Comparison of ENCODE assay signal across 10 mouse cellular contexts in genomic region chr1:92849938-92850574, GRCm38 (mm10). TPM values are rescaled to one million over a fixed set of nuclear protein-coding genes. Genes with fewer than 3 reads are reported as not detected.
DNase-seq lines count a peak whose midpoint lies in the region; ATAC-seq and TF ChIP-seq lines count a peak whose summit lies in the region.
"Had no signal": no experiment of that assay in that cellular context is flagged by ENCODE, and none has a peak within 500 bp of the region (broad histone marks: within the 10 kb centered on the region; RNA-seq: fewer than 3 reads in every experiment).

No protein-coding gene starts in this region.

- peaks cover 5% of the 10 kb centered on the region; the same call in 1 of the 2 replicates for H3K27me3 ChIP-seq in thymus, adult 2 months (ENCODE audit: control insufficient read depth, insufficient read depth, low read length)
- H3K27me3 ChIP-seq in hindbrain, embryonic 11.5 days (ENCODE audit: control insufficient read depth, insufficient read depth, low read length), result no peaks in the 10 kb centered on the region
- no peaks in the 10 kb centered on the region for H3K27me3 ChIP-seq in midbrain, embryonic 11.5 days (ENCODE audit: control insufficient read depth, insufficient read depth, low read length)

- H3K4me3 ChIP-seq in thymus, adult 2 months (ENCODE audit: control insufficient read depth, insufficient read depth, low read length), result peak overlapping the region; percentile 15; the same call in 1 of the 2 replicates
- H3K4me3 ChIP-seq in hindbrain, embryonic 11.5 days (ENCODE audit: low read depth, low read length), result no peak overlapping the region
- no peak overlapping the region for H3K4me3 ChIP-seq in midbrain, embryonic 11.5 days (ENCODE audit: low read depth, low read length)

- intact Hi-C loops in left cerebral cortex, postnatal 14 days (cut with DNase I), result no loop called here

- TF ChIP-seq POLR2A in thymus, adult 2 months (IDR thresholded peaks at IDR 0.05; ENCODE audit: control insufficient read depth, extremely low read depth, insufficient read depth, low read length, poor library complexity), result no peak

- no peak overlapping the region for H3K27ac ChIP-seq in thymus, adult 2 months (ENCODE audit: control insufficient read depth, insufficient read depth, low read length)
- H3K27ac ChIP-seq in hindbrain, embryonic 11.5 days (ENCODE audit: low read depth, low read length), result no peak overlapping the region
- no peak overlapping the region for H3K27ac ChIP-seq in midbrain, embryonic 11.5 days (ENCODE audit: low read depth, low read length)

- H3K9me3 ChIP-seq in hindbrain, embryonic 11.5 days (ENCODE audit: control insufficient read depth, low read length), result no peaks in the 10 kb centered on the region
- no peaks in the 10 kb centered on the region for H3K9me3 ChIP-seq in midbrain, embryonic 11.5 days (ENCODE audit: control insufficient read depth, low read length)

- H3K4me2 ChIP-seq in hindbrain, embryonic 11.5 days (replicated peaks; ENCODE audit: low read depth, low read length), result peak overlapping the region; percentile 27; the same call in 1 of the 2 replicates
- H3K4me2 ChIP-seq in midbrain, embryonic 11.5 days, result peak overlapping the region; percentile 49

- H3K36me3 ChIP-seq in thymus, adult 2 months (ENCODE audit: control insufficient read depth, insufficient read depth, low read length), result no peaks in the 10 kb centered on the region
- peaks cover 8% of the 10 kb centered on the region; the same call in 1 of the 2 replicates for H3K36me3 ChIP-seq in hindbrain, embryonic 11.5 days (ENCODE audit: control insufficient read depth, insufficient read depth, low read length)
- peaks cover 8% of the 10 kb centered on the region for H3K36me3 ChIP-seq in midbrain, embryonic 11.5 days (ENCODE audit: control insufficient read depth, insufficient read depth, low read length)

- no peak for DNase-seq in thymus, adult 2 months
- DNase-seq in thymus, postnatal 4 days, result no peak
- DNase-seq in hindbrain, embryonic 11.5 days (ENCODE audit: low spot score), result no peak
- no peak for DNase-seq in midbrain, embryonic 11.5 days (ENCODE audit: low spot score, missing footprints)
- DNase-seq in adrenal gland, postnatal 4 days (ENCODE audit: low spot score in 2 of 2), result no peak
- DNase-seq in cerebellum, postnatal 36 days, result no peak
- no peak for DNase-seq in left cerebral cortex, postnatal 14 days (ENCODE audit: low spot score in 2 of 2)
- DNase-seq in cerebellum, adult 11 months, result no peak
- DNase-seq: kidney, postnatal 4 days had no signal

- peak overlapping the region; percentile 21; the same call in 1 of the 2 replicates for H3K9ac ChIP-seq in hindbrain, embryonic 11.5 days (ENCODE audit: low read depth, low read length)
- no peak overlapping the region for H3K9ac ChIP-seq in midbrain, embryonic 11.5 days (ENCODE audit: low read length)

- ATAC-seq in hindbrain, embryonic 11.5 days (ENCODE audit: low FRiP score), result no peak
- no peak for ATAC-seq in midbrain, embryonic 11.5 days (ENCODE audit: low FRiP score)

- H3K4me1 ChIP-seq in thymus, adult 2 months (replicated peaks; ENCODE audit: control insufficient read depth, insufficient read depth, low read length), result peaks cover 25% of the 10 kb centered on the region
- peaks cover 7% of the 10 kb centered on the region for H3K4me1 ChIP-seq in hindbrain, embryonic 11.5 days (replicated peaks; ENCODE audit: control insufficient read depth, insufficient read depth, low read length)
- H3K4me1 ChIP-seq in midbrain, embryonic 11.5 days (ENCODE audit: control insufficient read depth, insufficient read depth, low read length), result peaks cover 26% of the 10 kb centered on the region

- WGBS in thymus, adult 2 months, result 38% methylated on average over 13 of the region's 13 CpGs
- 65% methylated on average over 13 of the region's 13 CpGs for WGBS in hindbrain, embryonic 11.5 days
- WGBS in midbrain, embryonic 11.5 days, result 63% methylated on average over 13 of the region's 13 CpGs

- TF ChIP-seq CTCF in thymus, adult 2 months (IDR thresholded peaks at IDR 0.05; ENCODE audit: borderline replicate concordance, control insufficient read depth, extremely low read depth, insufficient read depth, low read length, poor library complexity), result no peak

RNA-seq across cellular contexts. Expression of gene Gpc1, which starts 18.6 kb away (rescaled TPM):
- 57.3 and 72.5 TPM in 2 replicates for polyA plus RNA-seq in thymus, adult 2 months (2012; rRNA removed)
- 31.1 and 35.9 TPM in 2 replicates for polyA plus RNA-seq in hindbrain, embryonic 11.5 days (2014; fragmentation: Nextera tagmentation; extraction: Ambion mirVana)
- polyA plus RNA-seq in midbrain, embryonic 11.5 days (2014; fragmentation: Nextera tagmentation; extraction: Ambion mirVana), result 32.1 and 41.8 TPM in 2 replicates
- total RNA-seq in adrenal gland, postnatal 4 days (2021), result 10 to 100 TPM; 71.4 to 73.2 TPM
- 10 to 100 TPM; 73.9 to 88.5 TPM for total RNA-seq in left cerebral cortex, postnatal 14 days (2021)

RNA-seq across cellular contexts. Expression of gene Ankmy1, which starts 52.6 kb away (rescaled TPM):
- 3.6 and 5.5 TPM in 2 replicates for polyA plus RNA-seq in thymus, adult 2 months (2012; rRNA removed)
- 0.35 and 0.80 TPM in 2 replicates for polyA plus RNA-seq in hindbrain, embryonic 11.5 days (2014; fragmentation: Nextera tagmentation; extraction: Ambion mirVana)
- 0.61 and 0.68 TPM in 2 replicates for polyA plus RNA-seq in midbrain, embryonic 11.5 days (2014; fragmentation: Nextera tagmentation; extraction: Ambion mirVana)
- 1 to 10 TPM; 1.2 TPM for total RNA-seq in adrenal gland, postnatal 4 days (2021)
- under 1 TPM; 0.11 to 0.19 TPM for total RNA-seq in left cerebral cortex, postnatal 14 days (2021)
- total RNA-seq: heart, adult 18-20 months had no signal

RNA-seq across cellular contexts. Expression of gene Dusp28, which starts 56.7 kb away (rescaled TPM):
- 69.4 and 73.5 TPM in 2 replicates for polyA plus RNA-seq in thymus, adult 2 months (2012; rRNA removed)
- 7.8 and 8.5 TPM in 2 replicates for polyA plus RNA-seq in hindbrain, embryonic 11.5 days (2014; fragmentation: Nextera tagmentation; extraction: Ambion mirVana)
- 9.2 and 11.3 TPM in 2 replicates for polyA plus RNA-seq in midbrain, embryonic 11.5 days (2014; fragmentation: Nextera tagmentation; extraction: Ambion mirVana)
- total RNA-seq in adrenal gland, postnatal 4 days (2021), result 10 to 100 TPM; 11.6 to 13.2 TPM
- total RNA-seq in left cerebral cortex, postnatal 14 days (2021), result 1 to 10 TPM; 6.6 to 8.1 TPM
